Mouse (Mus musculus) forebrain, embryonic 11.5 days (tissue): ENCODE measurements at regions not wholly inside any gene's neighbourhood (a gene's known extent, or its start where the extent isn't known, plus 50 kb on each side); places are given as distances from the start of the nearest gene placed in this dataset.

ENCODE experiments used
- ATAC-seq: fragments of 200-750 bp; cut with Nextera tagmentation; replicated peaks from 2 replicates; pipeline ENCODE4 v1.8.0; 2017; ENCODE audit warnings: moderate TSS enrichment; ENCODE audit not compliant: low FRiP score
- DNase-seq: peaks from one replicate; pipeline ENCODE4 v3.0.0-alpha.2; 2017; ENCODE audit warnings: low spot score
- H3K27ac ChIP-seq: fragments of 300-500 bp; sonication (generic); 2 replicates; pipeline ENCODE4 v1.5.1; 2014; ENCODE audit warnings: low read depth, low read length
- H3K27me3 ChIP-seq: fragments of 300-500 bp; sonication (generic); 2 replicates; pipeline ENCODE4 v1.6.1; 2014; ENCODE audit warnings: mild to moderate bottlenecking, low read length, mixed read lengths; ENCODE audit not compliant: control insufficient read depth, insufficient read depth
- H3K36me3 ChIP-seq: fragments of 300-500 bp; sonication (generic); 2 replicates; pipeline ENCODE4 v1.6.1; 2014; ENCODE audit warnings: mild to moderate bottlenecking, low read length, moderate library complexity, mixed read lengths; ENCODE audit not compliant: control insufficient read depth, insufficient read depth
- H3K4me1 ChIP-seq: fragments of 300-500 bp; sonication (generic); replicated peaks from 2 replicates; pipeline ENCODE4 v1.6.1; 2014; ENCODE audit warnings: low read length, mixed read lengths; ENCODE audit not compliant: control insufficient read depth, insufficient read depth
- H3K4me2 ChIP-seq: fragments of 300-500 bp; sonication (generic); 2 replicates; pipeline ENCODE4 v1.6.1; 2014; ENCODE audit warnings: low read depth, mild to moderate bottlenecking, low read length, moderate library complexity, mixed read lengths; ENCODE audit not compliant: severe bottlenecking
- H3K4me3 ChIP-seq: fragments of 300-500 bp; sonication (generic); 2 replicates; pipeline ENCODE4 v1.5.1; 2014; ENCODE audit warnings: low read depth, low read length
- H3K9ac ChIP-seq: fragments of 300-500 bp; sonication (generic); 2 replicates; pipeline ENCODE4 v1.6.1; 2014; ENCODE audit warnings: low read length
- H3K9me3 ChIP-seq: fragments of 300-500 bp; sonication (generic); 2 replicates; pipeline ENCODE4 v1.6.1; 2016; ENCODE audit warnings: low read length, mixed read lengths; ENCODE audit not compliant: control insufficient read depth
- WGBS: fragments of 180-500 bp; shearing (Covaris S2); extraction: QIAGEN DNeasy Blood & Tissue Kit; methylation state at CpG from one replicate; pipeline ENCODE4 v1.1.7; 2014; 5-methylcytosine and 5-hydroxymethylcytosine counted together

DNA sequence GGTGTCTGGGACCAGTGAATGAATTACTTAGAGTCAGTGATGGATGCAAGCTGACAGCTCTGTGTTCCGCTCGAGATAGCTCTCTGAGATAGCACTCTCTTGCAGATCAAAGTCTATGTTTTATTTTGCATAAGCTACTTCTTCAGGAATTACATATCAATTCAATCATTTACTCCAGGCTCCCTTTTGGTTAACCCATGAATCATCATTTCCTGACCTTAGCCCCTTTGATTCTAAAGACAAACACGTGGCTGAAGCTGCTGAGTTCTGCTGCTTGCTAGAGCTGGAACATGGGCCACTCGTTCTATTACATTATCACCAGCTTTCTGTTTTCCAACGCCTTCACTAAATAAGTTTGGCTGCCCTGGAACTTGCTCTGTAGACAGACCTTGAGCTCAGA is 343.2 kb downstream of the Gm49356 start:
- no peak overlapping the region for H3K4me3 ChIP-seq
- H3K36me3 ChIP-seq: no peaks in the 10 kb centered on the region
- 85% methylated on average over 5 of the region's 5 CpGs for WGBS
- no peak overlapping the region for H3K4me2 ChIP-seq
- no peaks in the 10 kb centered on the region for H3K9me3 ChIP-seq
- H3K27ac ChIP-seq: no peak overlapping the region
- no peak overlapping the region for H3K9ac ChIP-seq
- H3K4me1 ChIP-seq: no peaks in the 10 kb centered on the region
- ATAC-seq: no peak
- no peak for DNase-seq
- no peaks in the 10 kb centered on the region for H3K27me3 ChIP-seq

DNA sequence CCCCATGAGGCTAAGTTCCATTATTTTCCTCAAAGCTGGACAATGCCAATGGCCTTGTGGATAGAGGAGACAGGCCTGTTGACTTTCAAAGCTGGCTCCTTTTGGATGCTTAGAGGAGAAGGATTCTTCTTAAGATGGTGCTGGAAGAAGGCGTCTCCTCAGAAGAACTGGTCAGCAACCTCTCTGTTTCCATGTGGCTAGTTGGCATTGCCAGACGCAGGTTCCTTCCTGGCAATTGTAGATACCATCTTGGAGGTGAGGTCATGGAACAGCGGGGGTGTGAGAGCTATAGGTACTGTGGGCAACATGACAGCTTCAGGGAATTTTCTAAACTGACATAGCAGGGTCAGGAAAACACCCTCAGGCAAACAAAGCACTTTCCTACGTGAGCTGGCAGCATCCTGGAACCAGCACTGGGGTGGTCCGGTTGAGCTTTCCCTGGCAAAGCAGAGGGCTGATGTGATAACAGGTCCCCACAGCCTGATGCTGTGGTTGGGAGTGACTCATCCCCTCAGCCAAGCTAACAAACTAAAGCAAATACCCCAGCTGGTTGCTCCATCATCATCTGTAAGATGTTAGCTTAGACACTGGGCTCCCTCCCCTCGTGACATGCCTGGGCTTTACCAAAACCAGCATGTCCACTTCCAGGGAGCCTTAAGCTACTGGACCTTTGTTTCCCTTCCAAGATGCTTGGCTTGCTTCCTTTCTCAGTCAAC is 348.5 kb downstream of the Gm49356 start:
- whole genome bisulfite sequencing: 80% methylated on average over 6 of the region's 6 CpGs
- Histone ChIP-seq H3K4me1 (no peaks in the 10 kb centered on the region), H3K27ac (no peak overlapping the region), H3K4me3 (no peak overlapping the region), H3K9me3 (no peaks in the 10 kb centered on the region), H3K27me3 (no peaks in the 10 kb centered on the region), H3K36me3 (no peaks in the 10 kb centered on the region), H3K4me2 (no peak overlapping the region), H3K9ac (no peak overlapping the region)
- DNase-seq: no peak
- ATAC-seq: no peak

DNA sequence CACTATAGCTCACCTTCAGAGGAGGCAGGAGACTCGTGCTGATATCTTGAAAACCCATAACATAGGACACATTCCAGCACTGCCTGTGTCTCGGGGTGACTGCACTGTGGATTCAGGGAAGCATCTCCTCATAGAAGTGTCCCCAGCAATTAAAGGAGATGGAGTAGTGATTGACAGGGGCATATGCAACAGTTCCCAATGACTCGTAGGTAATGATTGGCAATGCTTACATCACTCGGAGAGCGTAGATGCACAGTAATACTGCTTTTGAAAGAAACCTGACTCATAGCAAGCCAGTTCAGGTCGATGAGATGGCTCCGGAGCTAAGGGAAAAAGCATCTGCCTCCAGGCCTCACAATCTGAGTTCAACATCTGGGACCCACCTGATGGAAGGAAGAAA is 352.7 kb downstream of the Gm49356 start:
- no peak for ATAC-seq
- H3K9ac ChIP-seq: no peak overlapping the region

DNA sequence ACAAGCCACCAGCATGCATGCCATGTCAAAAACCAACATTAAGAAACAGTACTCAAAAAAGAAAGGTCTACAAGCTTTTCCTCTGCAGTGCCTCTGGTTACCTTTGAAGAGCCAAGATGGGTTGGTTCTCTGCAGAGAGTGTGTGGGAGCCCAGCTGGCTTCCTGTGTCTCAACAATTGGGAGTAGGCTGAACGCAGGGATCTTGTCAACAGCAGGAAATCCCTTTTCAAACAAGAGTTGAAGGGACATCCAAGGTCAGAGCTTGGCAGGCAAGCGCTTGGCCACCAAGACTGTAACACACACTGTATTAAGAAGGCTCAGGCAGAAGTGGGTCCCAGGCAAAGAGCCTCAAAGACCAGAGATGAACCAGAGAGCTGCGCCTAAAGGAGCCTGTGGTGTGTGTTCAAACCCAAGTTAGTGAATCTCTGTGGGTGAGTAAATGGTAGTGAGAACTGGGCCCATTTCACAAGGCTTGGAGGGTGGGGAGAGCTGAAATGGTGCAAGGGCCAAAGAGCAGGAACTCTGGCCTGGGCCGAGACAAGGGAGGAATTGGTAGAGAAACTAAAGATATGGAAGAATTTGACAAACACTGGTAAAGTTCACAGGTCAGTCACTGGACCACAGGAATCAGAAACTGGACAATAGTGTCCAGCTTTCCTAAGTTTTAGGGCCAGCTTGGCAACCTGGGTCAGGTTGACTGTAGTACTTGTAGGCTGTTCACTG is 357.0 kb downstream of the Gm49356 start:
- no peak for DNase-seq
- Histone ChIP-seq H3K4me1 (no peaks in the 10 kb centered on the region), H3K9ac (no peak overlapping the region), H3K9me3 (no peaks in the 10 kb centered on the region), H3K4me2 (no peak overlapping the region), H3K27me3 (no peaks in the 10 kb centered on the region), H3K36me3 (no peaks in the 10 kb centered on the region), H3K4me3 (no peak overlapping the region), H3K27ac (no peak overlapping the region)
- 81% methylated on average over 4 of the region's 4 CpGs for WGBS
- ATAC-seq: no peak

More for the DNA sequence above, 352.7 kb downstream of the Gm49356 start:
- Histone ChIP-seq H3K9me3 (no peaks in the 10 kb centered on the region), H3K4me2 (no peak overlapping the region), H3K27me3 (no peaks in the 10 kb centered on the region), H3K4me3 (no peak overlapping the region), H3K4me1 (no peaks in the 10 kb centered on the region), H3K27ac (no peak overlapping the region), H3K36me3 (no peaks in the 10 kb centered on the region)
- WGBS: 89% methylated on average over 7 of the region's 7 CpGs
- DNase-seq: no peak

DNA sequence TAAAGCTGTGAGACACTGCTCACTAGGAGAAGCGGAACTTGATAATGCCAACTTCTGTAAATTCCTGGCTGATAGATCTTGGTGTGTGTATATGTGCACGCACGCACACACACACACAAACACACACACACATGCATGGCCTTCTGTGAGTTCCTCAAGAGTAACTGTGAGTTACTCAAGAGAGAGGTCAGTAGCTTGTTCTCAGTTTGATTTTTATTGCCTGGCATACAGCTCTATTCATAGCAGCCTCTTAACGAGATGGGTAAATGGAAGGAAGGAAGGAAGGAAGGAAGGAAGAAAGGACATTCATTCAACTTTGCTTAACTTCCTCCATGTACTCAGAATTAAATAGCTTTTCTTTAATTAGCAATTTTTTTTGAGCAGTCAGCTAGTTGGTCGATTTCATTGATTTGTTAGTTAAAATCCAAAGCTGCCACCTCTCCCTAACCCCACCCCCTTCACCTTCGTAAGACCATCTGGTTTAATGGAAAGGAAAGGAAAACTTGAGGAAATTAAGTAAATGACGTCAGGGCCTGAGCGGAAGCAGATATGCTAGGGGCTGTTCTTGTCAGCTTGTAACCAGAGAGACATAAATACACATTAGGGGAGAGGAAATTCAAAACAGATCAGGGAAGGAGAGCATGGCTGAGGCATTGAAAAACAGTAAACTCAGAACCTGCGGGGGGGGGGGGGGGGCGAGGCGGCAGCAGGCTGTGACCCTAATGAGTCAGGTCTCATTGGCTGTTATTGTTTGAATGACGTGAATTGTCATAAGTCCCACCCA is 359.6 kb downstream of the Gm49356 start:
- H3K9ac ChIP-seq: no peak overlapping the region
- ATAC-seq: no peak
- no peak for DNase-seq
- H3K4me3 ChIP-seq: no peak overlapping the region
- no peaks in the 10 kb centered on the region for H3K4me1 ChIP-seq
- H3K36me3 ChIP-seq: no peaks in the 10 kb centered on the region
- H3K27ac ChIP-seq: no peak overlapping the region
- WGBS: 64% methylated on average over 11 of the region's 12 CpGs
- H3K27me3 ChIP-seq: no peaks in the 10 kb centered on the region
- H3K4me2 ChIP-seq: no peak overlapping the region
- H3K9me3 ChIP-seq: no peaks in the 10 kb centered on the region

DNA sequence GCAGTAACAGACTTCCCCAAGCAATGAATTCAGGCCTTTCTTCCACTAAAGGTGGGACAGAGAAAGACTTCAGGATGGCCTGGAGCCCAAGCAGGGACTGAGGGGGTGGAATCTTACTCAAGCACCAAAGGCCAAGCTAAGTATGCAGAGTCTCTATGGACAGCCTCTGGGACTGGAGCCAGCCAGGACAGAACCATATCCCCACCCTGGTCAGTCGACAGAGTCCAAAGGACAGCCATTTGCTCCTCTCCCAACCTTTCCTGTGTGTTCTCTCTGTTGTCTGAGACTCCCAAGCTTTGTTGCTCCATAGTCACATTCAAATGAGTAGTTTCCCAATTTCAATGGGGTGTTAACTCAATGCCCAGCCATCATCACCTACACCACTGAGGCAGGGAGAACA is 372.3 kb downstream of the Gm49356 start:
- H3K27me3 ChIP-seq: no peaks in the 10 kb centered on the region
- DNase-seq (no peak), ATAC-seq (no peak)
- H3K9me3 ChIP-seq: no peaks in the 10 kb centered on the region
- H3K27ac ChIP-seq: no peak overlapping the region
- no peak overlapping the region for H3K4me2 ChIP-seq
- 80% methylated on average over 1 of the region's 1 CpGs for WGBS
- no peaks in the 10 kb centered on the region for H3K36me3 ChIP-seq
- no peak overlapping the region for H3K9ac ChIP-seq
- no peaks in the 10 kb centered on the region for H3K4me1 ChIP-seq
- H3K4me3 ChIP-seq: no peak overlapping the region

DNA sequence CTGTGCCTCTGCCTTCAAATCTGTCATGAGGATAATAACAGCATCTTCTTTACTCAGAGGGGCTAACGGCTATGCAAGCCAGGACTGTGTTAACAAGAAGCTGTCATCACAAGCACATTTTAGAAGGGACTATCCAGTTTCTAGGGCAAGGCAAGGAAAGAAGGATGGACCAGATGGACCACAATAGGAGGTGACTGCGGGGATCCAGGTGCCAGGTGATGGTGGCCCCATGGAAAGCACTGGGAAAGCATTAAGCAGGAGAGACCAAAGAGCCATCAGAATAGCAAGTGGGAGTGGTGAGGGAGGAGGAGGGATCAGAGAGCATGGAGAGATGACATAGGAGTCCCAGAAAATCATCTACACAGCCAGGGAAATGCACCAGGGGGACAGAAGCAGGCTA is 373.3 kb downstream of the Gm49356 start:
- H3K4me1 ChIP-seq: no peaks in the 10 kb centered on the region
- H3K9me3 ChIP-seq: no peaks in the 10 kb centered on the region
- DNase-seq (no peak), ATAC-seq (no peak)
- H3K27me3 ChIP-seq: no peaks in the 10 kb centered on the region
- H3K36me3 ChIP-seq: no peaks in the 10 kb centered on the region
- no peak overlapping the region for H3K4me3 ChIP-seq
- no peak overlapping the region for H3K4me2 ChIP-seq
- no peak overlapping the region for H3K27ac ChIP-seq
- WGBS: 86% methylated on average over 2 of the region's 2 CpGs
- H3K9ac ChIP-seq: no peak overlapping the region

DNA sequence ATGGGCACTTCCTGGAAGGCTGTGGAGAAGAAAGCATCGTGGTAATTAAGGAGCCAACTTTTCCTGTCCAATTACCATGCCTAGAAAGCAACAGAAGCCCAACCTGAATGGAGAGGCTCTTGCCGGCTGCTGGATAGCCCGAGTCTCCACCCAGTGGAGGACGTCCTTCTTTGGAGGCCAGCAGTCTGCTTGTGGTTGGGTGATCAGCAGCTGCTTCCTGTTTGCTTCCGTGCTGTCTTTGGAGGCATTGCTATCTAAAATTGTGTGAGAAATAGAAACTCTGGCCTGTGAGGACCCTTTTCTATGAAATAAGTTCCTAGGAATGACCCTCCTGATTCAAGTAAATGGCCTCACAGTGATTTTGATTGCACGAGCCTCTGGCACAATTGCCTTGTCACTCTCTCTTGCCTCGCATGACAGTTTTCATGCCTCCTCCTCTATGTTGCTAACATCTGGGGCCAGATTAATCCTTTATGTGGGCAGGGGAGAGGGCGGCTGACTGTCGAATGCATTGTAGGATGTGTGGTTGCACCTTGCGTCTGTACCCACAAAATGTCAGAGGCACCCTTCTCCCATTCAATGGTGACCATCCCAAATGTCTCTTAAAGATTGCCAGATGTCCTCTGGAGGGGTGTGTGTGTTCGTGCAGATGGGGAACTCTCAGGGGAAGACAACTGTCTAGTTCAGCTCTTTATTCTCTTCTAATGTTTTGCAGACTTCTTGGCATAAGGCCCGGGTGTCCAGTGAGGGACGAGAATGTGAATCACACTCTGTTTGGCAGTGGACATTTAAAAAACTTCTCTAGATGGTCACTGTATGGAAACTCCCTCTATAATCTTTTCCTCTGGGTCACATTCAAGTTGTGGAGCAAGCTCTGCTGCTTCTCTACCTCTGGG is 374.6 kb downstream of the Gm49356 start:
- ATAC-seq (no peak), DNase-seq (no peak)
- H3K4me3 ChIP-seq: no peak overlapping the region
- no peaks in the 10 kb centered on the region for H3K27me3 ChIP-seq
- H3K36me3 ChIP-seq: no peaks in the 10 kb centered on the region
- no peaks in the 10 kb centered on the region for H3K9me3 ChIP-seq
- no peak overlapping the region for H3K4me2 ChIP-seq
- no peaks in the 10 kb centered on the region for H3K4me1 ChIP-seq
- no peak overlapping the region for H3K9ac ChIP-seq
- 78% methylated on average over 13 of the region's 13 CpGs for WGBS
- H3K27ac ChIP-seq: no peak overlapping the region
